Mouse (Mus musculus): ENCODE results near the gene Vav3. TPM values are rescaled to one million over a fixed set of nuclear protein-coding genes. Genes with fewer than 3 reads are reported as not detected.
A peak's percentile ranks its signal among the peaks of the same experiment; 100 is the strongest.

The Vav3 gene
- polyA plus RNA-seq, 1 experiment from 2014 or later, result 25.6 TPM

DNA sequence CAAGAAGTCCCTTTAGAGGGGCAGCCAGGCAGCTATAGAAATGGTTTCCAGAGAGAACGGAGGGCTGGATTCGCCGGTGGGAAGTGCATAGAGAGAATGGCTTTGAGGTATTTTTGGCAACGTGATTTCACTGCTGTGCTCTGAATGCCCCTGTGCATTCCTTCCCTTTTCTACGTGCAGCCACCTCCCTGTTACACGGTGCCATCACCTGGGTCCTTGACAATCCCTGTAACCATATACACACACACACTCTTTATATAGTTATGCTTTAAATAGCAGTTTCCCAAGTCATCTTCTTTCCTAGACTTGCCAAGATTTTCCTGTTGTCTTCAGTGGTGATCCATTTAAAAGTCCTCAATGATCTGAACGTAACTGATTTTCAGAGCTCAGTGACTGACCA is 181.7 kb downstream of the Vav3 start:
- WGBS, result 81% methylated on average over 7 of the region's 7 CpGs
- no peak for DNase-seq (ENCODE audit: low spot score)
- ATAC-seq (ENCODE audit: low FRiP score), result no peak

DNA sequence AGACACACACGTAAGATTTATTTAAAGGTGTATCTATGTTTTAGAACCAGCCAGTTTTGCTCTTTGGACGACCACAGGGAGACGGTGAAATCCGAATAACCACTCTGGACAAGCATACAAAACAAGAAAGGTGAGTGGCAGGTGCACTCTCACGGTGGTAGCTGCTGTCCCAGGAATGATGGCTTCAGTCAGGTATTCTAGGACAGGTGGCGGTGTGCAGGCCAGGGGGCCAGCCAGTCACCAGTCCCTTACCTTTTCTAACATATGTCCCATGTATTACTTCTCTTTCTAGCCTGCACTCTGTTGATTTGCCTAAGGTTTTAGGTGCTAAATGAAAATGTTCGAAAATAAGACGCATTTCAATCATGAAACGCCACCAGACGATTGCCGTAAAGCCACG is 185.4 kb downstream of the Vav3 start:
- Histone ChIP-seq H3K4me3 (ENCODE audit: low read depth, low read length) (no peak overlapping the region), H3K27ac (ENCODE audit: low read depth, low read length) (no peak overlapping the region), H3K9me3 (ENCODE audit: control insufficient read depth, low read length) (no peaks in the 10 kb centered on the region), H3K9ac (ENCODE audit: low read depth, low read length) (no peak overlapping the region), H3K4me1 (replicated peaks; ENCODE audit: control insufficient read depth, insufficient read depth, low read length) (no peaks in the 10 kb centered on the region), H3K27me3 (ENCODE audit: control insufficient read depth, insufficient read depth, low read length) (no peaks in the 10 kb centered on the region), H3K36me3 (ENCODE audit: control insufficient read depth, insufficient read depth, low read length) (no peaks in the 10 kb centered on the region), H3K4me2 (replicated peaks; ENCODE audit: low read depth, low read length) (no peak overlapping the region)
- 91% methylated on average over 12 of the region's 12 CpGs for WGBS
- ATAC-seq (ENCODE audit: low FRiP score) (peak; percentile 55; the same call in 1 of the 2 replicates), DNase-seq (ENCODE audit: low spot score) (no peak)

More for the DNA sequence above, 181.7 kb downstream of the Vav3 start:
- Histone ChIP-seq H3K4me3 (ENCODE audit: low read depth, low read length) (no peak overlapping the region), H3K27ac (ENCODE audit: low read depth, low read length) (no peak overlapping the region), H3K36me3 (ENCODE audit: control insufficient read depth, insufficient read depth, low read length) (no peaks in the 10 kb centered on the region), H3K9me3 (ENCODE audit: control insufficient read depth, low read length) (no peaks in the 10 kb centered on the region), H3K4me2 (replicated peaks; ENCODE audit: low read depth, low read length) (no peak overlapping the region), H3K4me1 (replicated peaks; ENCODE audit: control insufficient read depth, insufficient read depth, low read length) (no peaks in the 10 kb centered on the region), H3K9ac (ENCODE audit: low read depth, low read length) (no peak overlapping the region), H3K27me3 (ENCODE audit: control insufficient read depth, insufficient read depth, low read length) (no peaks in the 10 kb centered on the region)

DNA sequence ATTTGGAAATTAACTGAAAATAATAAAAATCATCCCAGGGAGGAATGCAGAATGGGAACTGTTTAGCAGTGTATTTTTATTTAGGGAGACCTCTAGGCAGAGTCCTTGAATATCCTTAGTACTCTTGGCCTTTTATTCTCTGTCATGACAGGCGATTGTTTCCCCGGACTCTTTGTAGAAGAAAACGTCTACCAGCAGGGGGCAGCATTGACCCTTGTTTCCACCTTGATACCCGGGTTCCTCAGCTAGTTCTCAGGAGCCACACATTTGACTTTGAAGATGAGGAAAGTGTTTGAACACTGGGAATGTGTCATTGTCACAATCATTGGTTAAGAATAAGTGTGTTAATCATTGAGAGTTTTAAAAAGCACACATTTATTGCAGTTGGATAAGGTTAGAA is 185.8 kb downstream of the Vav3 start:
- 6% methylated on average over 4 of the region's 4 CpGs for WGBS
- H3K4me1 ChIP-seq (replicated peaks; ENCODE audit: control insufficient read depth, insufficient read depth, low read length), result no peaks in the 10 kb centered on the region

DNA sequence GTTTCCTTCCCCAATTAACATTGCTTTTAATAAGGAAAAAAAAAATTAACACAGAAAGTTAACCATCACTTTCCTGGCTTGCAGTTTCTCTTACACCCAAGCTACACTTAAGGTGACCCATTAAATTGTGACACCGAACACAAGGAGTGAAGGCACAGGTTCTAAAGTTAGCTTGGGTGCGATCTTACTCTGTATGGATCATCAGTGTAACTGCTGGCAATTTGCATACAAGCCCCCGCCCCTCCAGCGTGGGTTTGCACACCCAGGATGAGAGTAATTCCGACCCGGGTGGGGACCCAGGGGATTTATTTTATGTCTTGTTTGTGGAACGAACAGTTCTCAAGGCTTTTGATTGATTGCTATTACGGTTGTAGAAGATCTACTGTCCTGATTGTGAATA is 186.2 kb downstream of the Vav3 start:
- Histone ChIP-seq H3K4me1 (replicated peaks; ENCODE audit: control insufficient read depth, insufficient read depth, low read length) (no peaks in the 10 kb centered on the region), H3K27ac (ENCODE audit: low read depth, low read length) (no peak overlapping the region), H3K9me3 (ENCODE audit: control insufficient read depth, low read length) (no peaks in the 10 kb centered on the region), H3K36me3 (ENCODE audit: control insufficient read depth, insufficient read depth, low read length) (no peaks in the 10 kb centered on the region), H3K4me2 (replicated peaks; ENCODE audit: low read depth, low read length) (no peak overlapping the region), H3K9ac (ENCODE audit: low read depth, low read length) (no peak overlapping the region), H3K4me3 (ENCODE audit: low read depth, low read length) (no peak overlapping the region), H3K27me3 (ENCODE audit: control insufficient read depth, insufficient read depth, low read length) (no peaks in the 10 kb centered on the region)
- ATAC-seq (ENCODE audit: low FRiP score), result peak; percentile 25; the same call in 1 of the 2 replicates
- 65% methylated on average over 8 of the region's 8 CpGs for WGBS
- DNase-seq (ENCODE audit: low spot score), result no peak

More for the DNA sequence above, 185.8 kb downstream of the Vav3 start:
- DNase-seq (ENCODE audit: low spot score) (peak; percentile 94), ATAC-seq (ENCODE audit: low FRiP score) (peak; percentile 60; the same call in 1 of the 2 replicates)
- Histone ChIP-seq H3K27me3 (ENCODE audit: control insufficient read depth, insufficient read depth, low read length) (no peaks in the 10 kb centered on the region), H3K4me2 (replicated peaks; ENCODE audit: low read depth, low read length) (no peak overlapping the region), H3K9ac (ENCODE audit: low read depth, low read length) (no peak overlapping the region), H3K27ac (ENCODE audit: low read depth, low read length) (no peak overlapping the region), H3K9me3 (ENCODE audit: control insufficient read depth, low read length) (no peaks in the 10 kb centered on the region), H3K4me3 (ENCODE audit: low read depth, low read length) (no peak overlapping the region), H3K36me3 (ENCODE audit: control insufficient read depth, insufficient read depth, low read length) (no peaks in the 10 kb centered on the region)

DNA sequence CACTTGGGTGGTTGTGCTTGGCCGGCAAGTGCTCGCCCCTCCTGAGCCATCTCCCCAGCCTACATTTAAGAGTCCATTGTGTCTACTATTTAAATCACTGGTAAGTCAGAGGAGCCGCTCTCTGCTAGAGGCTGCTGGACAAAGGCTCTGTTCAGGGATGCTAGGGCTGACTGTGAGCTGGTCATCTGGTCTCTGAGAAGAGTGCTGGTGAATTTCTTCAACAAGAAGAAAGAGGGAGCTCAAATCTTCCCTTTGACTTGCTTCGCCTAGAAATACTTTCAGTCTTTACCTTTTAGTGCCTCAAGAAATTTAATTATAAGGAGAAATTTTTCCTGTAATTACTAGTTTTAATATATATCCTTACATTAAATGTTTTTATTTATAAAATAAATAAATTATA is 188.2 kb downstream of the Vav3 start:
- DNase-seq (ENCODE audit: low spot score), result no peak
- Histone ChIP-seq H3K9me3 (ENCODE audit: control insufficient read depth, low read length) (no peaks in the 10 kb centered on the region), H3K36me3 (ENCODE audit: control insufficient read depth, insufficient read depth, low read length) (no peaks in the 10 kb centered on the region), H3K4me3 (ENCODE audit: low read depth, low read length) (no peak overlapping the region), H3K4me2 (replicated peaks; ENCODE audit: low read depth, low read length) (no peak overlapping the region), H3K9ac (ENCODE audit: low read depth, low read length) (no peak overlapping the region), H3K27ac (ENCODE audit: low read depth, low read length) (no peak overlapping the region), H3K4me1 (replicated peaks; ENCODE audit: control insufficient read depth, insufficient read depth, low read length) (no peaks in the 10 kb centered on the region), H3K27me3 (ENCODE audit: control insufficient read depth, insufficient read depth, low read length) (no peaks in the 10 kb centered on the region)
- no peak for ATAC-seq (ENCODE audit: low FRiP score)
- 62% methylated on average over 4 of the region's 4 CpGs for WGBS

DNA sequence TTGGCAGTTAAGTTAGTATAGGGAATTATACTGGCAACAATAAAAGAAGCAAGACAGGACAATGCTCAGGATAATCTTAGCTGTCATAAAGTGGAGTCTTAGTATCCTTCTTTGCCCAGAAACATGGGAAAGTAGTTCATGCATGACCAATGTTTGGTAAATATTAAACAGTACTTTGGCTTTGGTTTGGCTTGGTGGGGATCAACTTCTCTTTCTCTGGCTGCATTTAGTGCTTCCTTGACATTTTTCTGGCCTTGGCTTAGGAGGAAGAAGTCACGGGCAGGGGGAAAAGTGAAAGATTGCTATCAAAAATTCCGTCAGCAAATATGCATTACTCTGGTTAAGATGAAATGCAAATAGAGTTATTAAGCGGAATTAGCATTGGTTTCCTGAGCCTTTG is 197.2 kb downstream of the Vav3 start:
- H3K9me3 ChIP-seq (ENCODE audit: control insufficient read depth, low read length), result no peaks in the 10 kb centered on the region
- H3K9ac ChIP-seq (ENCODE audit: low read depth, low read length), result no peak overlapping the region
- no peak for ATAC-seq (ENCODE audit: low FRiP score)
- no peaks in the 10 kb centered on the region for H3K4me1 ChIP-seq (replicated peaks; ENCODE audit: control insufficient read depth, insufficient read depth, low read length)
- DNase-seq (ENCODE audit: low spot score), result no peak
- no peak overlapping the region for H3K4me2 ChIP-seq (replicated peaks; ENCODE audit: low read depth, low read length)
- no peak overlapping the region for H3K27ac ChIP-seq (ENCODE audit: low read depth, low read length)
- H3K27me3 ChIP-seq (ENCODE audit: control insufficient read depth, insufficient read depth, low read length), result no peaks in the 10 kb centered on the region
- H3K36me3 ChIP-seq (ENCODE audit: control insufficient read depth, insufficient read depth, low read length), result no peaks in the 10 kb centered on the region
- H3K4me3 ChIP-seq (ENCODE audit: low read depth, low read length), result no peak overlapping the region
- WGBS, result 87% methylated on average over 3 of the region's 3 CpGs

DNA sequence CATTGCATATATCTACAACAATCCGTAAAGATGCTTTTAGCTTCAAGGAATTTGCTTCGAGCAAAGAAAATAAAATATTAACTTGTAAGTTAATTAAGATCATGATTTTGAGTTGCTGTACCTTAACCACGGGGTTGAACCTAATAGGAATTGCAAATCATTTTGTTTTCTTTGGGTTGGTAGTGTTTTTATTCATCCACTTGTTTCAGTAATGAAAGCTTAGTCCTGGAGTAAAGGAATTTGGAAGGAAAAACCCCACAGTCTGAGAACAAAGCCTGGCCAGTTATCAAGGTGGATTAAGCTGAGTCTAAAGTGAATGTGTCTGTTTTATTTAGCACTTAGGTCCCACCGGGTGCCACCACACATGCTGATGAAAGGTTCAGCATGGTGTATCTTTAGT is 199.6 kb downstream of the Vav3 start:
- Histone ChIP-seq H3K4me1 (replicated peaks; ENCODE audit: control insufficient read depth, insufficient read depth, low read length) (no peaks in the 10 kb centered on the region), H3K27me3 (ENCODE audit: control insufficient read depth, insufficient read depth, low read length) (no peaks in the 10 kb centered on the region), H3K27ac (ENCODE audit: low read depth, low read length) (no peak overlapping the region), H3K9ac (ENCODE audit: low read depth, low read length) (no peak overlapping the region), H3K4me3 (ENCODE audit: low read depth, low read length) (no peak overlapping the region), H3K4me2 (replicated peaks; ENCODE audit: low read depth, low read length) (no peak overlapping the region), H3K9me3 (ENCODE audit: control insufficient read depth, low read length) (no peaks in the 10 kb centered on the region), H3K36me3 (ENCODE audit: control insufficient read depth, insufficient read depth, low read length) (no peaks in the 10 kb centered on the region)
- DNase-seq (ENCODE audit: low spot score) (no peak), ATAC-seq (ENCODE audit: low FRiP score) (no peak)
- WGBS, result 64% methylated on average over 4 of the region's 4 CpGs

DNA sequence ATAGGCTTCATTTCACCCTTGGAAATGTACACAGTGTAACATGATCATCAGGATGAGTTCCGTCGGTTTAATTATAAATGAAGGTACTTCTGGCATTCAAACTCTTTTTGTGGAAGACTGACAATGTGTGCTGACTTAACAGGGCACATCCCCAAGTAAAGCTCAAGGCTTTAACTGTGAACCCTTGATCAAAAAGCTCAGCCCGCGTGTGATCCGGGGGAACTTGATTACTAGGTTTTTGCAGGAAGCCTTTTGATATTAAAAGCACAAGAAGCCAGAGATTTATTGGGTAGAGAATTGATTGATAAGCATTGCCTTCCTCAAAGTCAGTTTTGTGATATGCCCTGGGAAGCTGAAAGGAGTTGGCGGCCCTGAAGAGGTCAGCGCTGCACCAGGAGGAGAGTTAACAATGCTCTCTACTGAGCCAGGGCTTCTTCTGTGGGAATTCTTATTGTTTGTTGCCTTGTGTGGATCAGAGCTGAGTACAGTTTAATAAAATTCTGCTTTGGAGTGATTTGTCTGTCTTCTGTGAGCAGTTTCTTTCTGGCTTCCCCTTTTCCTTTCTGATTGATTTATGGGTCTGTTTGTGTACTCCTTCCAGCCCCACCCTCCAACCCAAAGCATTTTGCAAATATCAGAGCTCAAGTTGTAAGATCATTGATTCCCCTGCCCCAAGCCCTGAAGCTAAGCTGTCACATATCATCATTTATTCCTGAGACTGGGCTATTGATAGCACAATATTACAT is 204.2 kb downstream of the Vav3 start:
- Histone ChIP-seq H3K4me2 (replicated peaks; ENCODE audit: low read depth, low read length) (no peak overlapping the region), H3K9me3 (ENCODE audit: control insufficient read depth, low read length) (no peaks in the 10 kb centered on the region), H3K9ac (ENCODE audit: low read depth, low read length) (no peak overlapping the region), H3K4me1 (replicated peaks; ENCODE audit: control insufficient read depth, insufficient read depth, low read length) (no peaks in the 10 kb centered on the region), H3K27ac (ENCODE audit: low read depth, low read length) (no peak overlapping the region), H3K4me3 (ENCODE audit: low read depth, low read length) (no peak overlapping the region), H3K36me3 (ENCODE audit: control insufficient read depth, insufficient read depth, low read length) (no peaks in the 10 kb centered on the region), H3K27me3 (ENCODE audit: control insufficient read depth, insufficient read depth, low read length) (no peaks in the 10 kb centered on the region)
- DNase-seq (ENCODE audit: low spot score) (no peak), ATAC-seq (ENCODE audit: low FRiP score) (no peak)
- 44% methylated on average over 7 of the region's 7 CpGs for WGBS

DNA sequence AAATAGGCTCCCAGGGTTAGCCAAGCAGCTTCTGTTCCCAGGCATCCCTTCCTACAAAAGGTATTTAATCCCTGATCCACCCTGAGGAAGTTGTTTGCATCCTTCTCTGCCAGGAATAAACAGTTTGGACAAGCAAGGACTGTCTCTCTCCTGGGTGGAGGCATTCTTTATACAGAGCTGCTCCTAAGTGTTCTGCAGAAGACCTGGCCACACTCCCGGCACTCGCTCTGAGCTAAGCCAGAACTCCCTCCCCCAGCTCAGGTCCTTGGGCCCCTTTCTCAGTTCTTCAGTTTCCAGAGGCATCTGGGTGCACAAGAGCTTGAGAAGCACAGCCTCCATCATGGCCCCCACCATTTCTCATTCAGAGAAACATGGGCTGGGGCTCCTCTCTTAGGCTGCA is 216.9 kb downstream of the Vav3 start:
- Histone ChIP-seq H3K4me1 (replicated peaks; ENCODE audit: control insufficient read depth, insufficient read depth, low read length) (no peaks in the 10 kb centered on the region), H3K27me3 (ENCODE audit: control insufficient read depth, insufficient read depth, low read length) (no peaks in the 10 kb centered on the region), H3K9me3 (ENCODE audit: control insufficient read depth, low read length) (no peaks in the 10 kb centered on the region), H3K36me3 (ENCODE audit: control insufficient read depth, insufficient read depth, low read length) (no peaks in the 10 kb centered on the region), H3K4me3 (ENCODE audit: low read depth, low read length) (no peak overlapping the region), H3K9ac (ENCODE audit: low read depth, low read length) (no peak overlapping the region), H3K4me2 (replicated peaks; ENCODE audit: low read depth, low read length) (no peak overlapping the region), H3K27ac (ENCODE audit: low read depth, low read length) (no peak overlapping the region)
- no peak for DNase-seq (ENCODE audit: low spot score)
- WGBS, result 67% methylated on average over 2 of the region's 2 CpGs
- ATAC-seq (ENCODE audit: low FRiP score), result no peak

All from hindbrain, embryonic 11.5 days (tissue).